Mouse (Mus musculus) neutrophil, adult 83 days (primary cell): ENCODE data around the gene Kcnmb4. TPM values are rescaled to one million over a fixed set of nuclear protein-coding genes. Genes with fewer than 3 reads are reported as not detected.

Experiments used
- total RNA-seq, 2 experiments: library from RNA; stranded (reverse); gene quantifications; one replicate each; pipeline ENCODE4 v1.2.4; 2023

Gene Kcnmb4
- total RNA-seq = not detected

DNA sequence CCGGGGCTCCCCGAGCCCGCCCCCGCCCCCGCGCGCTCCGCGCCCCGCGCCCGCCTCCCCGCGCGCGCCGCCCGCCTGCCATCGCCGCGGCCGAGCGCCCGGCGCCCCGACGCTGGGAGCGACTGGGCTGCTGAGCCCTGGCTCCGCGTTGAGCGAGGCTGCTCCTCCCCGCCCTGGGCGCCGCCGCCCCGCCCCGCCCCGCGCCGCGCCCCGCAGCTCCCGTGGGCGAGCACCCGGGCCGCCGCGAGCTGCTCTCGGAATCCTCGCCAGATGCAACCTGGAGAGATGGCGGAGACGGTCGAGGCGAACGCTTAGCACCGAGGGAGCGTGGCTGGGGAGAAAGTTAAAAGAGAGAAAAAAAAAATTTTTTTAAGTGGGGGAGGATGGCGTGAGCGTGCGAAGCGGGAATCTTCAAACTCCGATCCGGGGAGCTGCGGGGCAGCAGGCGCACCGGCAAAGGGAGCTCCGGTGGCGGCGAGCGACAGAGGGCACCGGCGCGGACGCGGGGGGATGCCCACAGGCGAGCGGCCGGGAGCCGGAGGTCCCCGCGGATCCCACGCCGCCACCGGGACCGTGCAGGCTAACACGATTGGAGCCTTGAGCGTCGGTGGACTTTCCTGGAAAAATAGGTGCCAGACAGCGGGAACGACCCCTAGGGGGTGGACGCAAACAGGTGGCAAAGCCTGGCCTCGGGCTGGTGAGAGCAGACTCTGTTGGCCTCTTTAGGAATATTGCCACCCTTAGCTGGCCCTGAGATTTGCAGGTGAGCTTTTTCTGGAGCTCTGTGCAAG lies at the start of gene Kcnmb4:
Gene Kcnmb4 (minus strand): TSS at position 120 of the 791 bp plus-strand sequence.

Other genes starting within 250 kb of the Kcnmb4 start
- under 1 TPM; 0.04 to 0.51 TPM for gene Ptprb, start 198.4 kb downstream of the Kcnmb4 start, total RNA-seq
- 10 to 100 TPM; 59.0 to 60.7 TPM for gene Cnot2, start 107.6 kb upstream of the Kcnmb4 start, total RNA-seq